Mouse (Mus musculus) adrenal gland, postnatal 10 days (tissue): ENCODE measurements around the gene Setx. TPM values are rescaled to one million over a fixed set of nuclear protein-coding genes. Genes with fewer than 3 reads are reported as not detected.
A peak's percentile ranks its signal among the peaks of the same experiment; 100 is the strongest.

Experiments
- DNase-seq: peaks from one replicate; pipeline ENCODE4 v3.0.0; 2021; ENCODE audit warnings: mixed read lengths
- total RNA-seq, 2 experiments: library from RNA; stranded (reverse); gene quantifications; 2 replicates each; pipeline ENCODE4 v1.2.3; 2021

Gene Setx
- total RNA-seq, 2 experiments from 2014 or later: 32.9 to 36.0 TPM

- peak; percentile 84 for DNase-seq
Measured at GRCm38 (mm10) chr2:29217897-29218296, 93.9 kb downstream of the Setx start.

DNA sequence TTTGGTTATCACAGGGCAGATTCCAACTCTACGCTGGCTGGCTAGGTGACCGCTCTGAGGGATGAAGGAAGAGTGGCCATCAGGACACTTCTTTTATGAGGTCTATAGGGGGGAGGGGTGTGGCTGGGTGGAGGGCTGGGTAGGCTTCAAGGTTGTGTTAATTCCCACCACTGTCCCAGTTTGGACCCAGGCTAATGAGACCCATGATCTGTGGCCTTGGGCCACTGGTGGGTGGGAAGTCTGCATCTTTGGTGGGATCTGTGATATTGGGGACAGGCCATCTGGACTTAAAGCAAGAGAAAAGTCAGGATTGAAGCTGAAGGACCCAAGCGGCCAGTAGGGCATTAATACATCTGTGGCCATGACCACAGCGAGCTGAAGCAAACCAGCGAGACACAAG, 94.8 kb downstream of the Setx start:
- DNase-seq: no peak

GRCm38 (mm10) chr2:29222302-29222701, 98.3 kb downstream of the Setx start:
- DNase-seq: no peak

GRCm38 (mm10) chr2:29223591-29224262, 99.7 kb downstream of the Setx start:
- no peak for DNase-seq

GRCm38 (mm10) chr2:29226671-29227070, 102.7 kb downstream of the Setx start:
- no peak for DNase-seq

- DNase-seq: no peak
Measured at GRCm38 (mm10) chr2:29230191-29230835, 106.3 kb downstream of the Setx start.

Other genes with a start within 250 kb of the Setx start
- gene Barhl1, start 207.5 kb upstream of the Setx start, total RNA-seq: under 1 TPM; 0.12 to 0.24 TPM
- under 1 TPM; 0.42 to 0.66 TPM for gene Cfap77, start 69.1 kb upstream of the Setx start, total RNA-seq
- gene Ttf1, start 63.9 kb upstream of the Setx start, total RNA-seq: 10 to 100 TPM in 1 of 2 experiments, 1 to 10 TPM in 1; 9.8 to 13.3 TPM
- gene Ntng2, start 128.8 kb downstream of the Setx start, total RNA-seq: 10 to 100 TPM; 16.2 to 24.2 TPM
- gene Med27, start 222.6 kb downstream of the Setx start, total RNA-seq: 10 to 100 TPM; 18.6 to 21.7 TPM